Mouse (Mus musculus) intestine, postnatal 0 days (tissue): ENCODE data around the gene Lcn8. TPM values are rescaled to one million over a fixed set of nuclear protein-coding genes. Genes with fewer than 3 reads are reported as not detected.

ENCODE experiments used
- ATAC-seq: fragments of 200-750 bp; cut with Nextera tagmentation; 2 replicates; pipeline ENCODE4 v1.8.0; 2017; ENCODE audit warnings: mild to moderate bottlenecking, moderate TSS enrichment, moderate library complexity
- H3K27ac ChIP-seq: fragments of 300-500 bp; sonication (generic); 2 replicates; pipeline ENCODE4 v1.5.1; 2014; ENCODE audit warnings: mild to moderate bottlenecking, low read depth, low read length, moderate library complexity
- H3K27me3 ChIP-seq: fragments of 300-500 bp; sonication (generic); replicated peaks from 2 replicates; pipeline ENCODE4 v1.6.1; 2014; ENCODE audit warnings: low read length, mixed read lengths; ENCODE audit not compliant: control insufficient read depth, insufficient read depth
- H3K36me3 ChIP-seq: fragments of 300-500 bp; sonication (generic); 2 replicates; pipeline ENCODE4 v1.6.1; 2014; ENCODE audit warnings: mild to moderate bottlenecking, moderate library complexity; ENCODE audit not compliant: control insufficient read depth, insufficient read depth
- H3K4me1 ChIP-seq: fragments of 300-500 bp; sonication (generic); replicated peaks from 2 replicates; pipeline ENCODE4 v1.6.1; 2014; ENCODE audit warnings: antibody characterized with exemption, low read length, mixed read lengths; ENCODE audit not compliant: control insufficient read depth, insufficient read depth
- H3K4me2 ChIP-seq: fragments of 300-500 bp; sonication (generic); replicated peaks from 2 replicates; pipeline ENCODE4 v1.6.1; 2014; ENCODE audit warnings: low read depth, mild to moderate bottlenecking, moderate library complexity
- H3K4me3 ChIP-seq: fragments of 300-500 bp; sonication (generic); 2 replicates; pipeline ENCODE4 v1.5.1; 2014; ENCODE audit warnings: low read depth, low read length
- H3K9ac ChIP-seq: fragments of 300-500 bp; sonication (generic); 2 replicates; pipeline ENCODE4 v1.6.1; 2014; ENCODE audit warnings: mild to moderate bottlenecking, low read depth, low read length
- H3K9me3 ChIP-seq: fragments of 300-500 bp; sonication (generic); 2 replicates; pipeline ENCODE4 v1.6.1; 2016; ENCODE audit warnings: mixed run types; ENCODE audit not compliant: control insufficient read depth
- CTCF ChIP-seq: sonication (generic); IDR thresholded peaks from 2 replicates; pipeline ENCODE4 v1.5.1; 2016; ENCODE audit warnings: low read depth, mild to moderate bottlenecking, control low read depth, antibody characterized with exemption, moderate library complexity
- WGBS: fragments of 180-500 bp; shearing (Covaris S2); extraction: QIAGEN DNeasy Blood & Tissue Kit; methylation state at CpG from one replicate; pipeline ENCODE4 v1.1.7; 2014; 5-methylcytosine and 5-hydroxymethylcytosine counted together
- polyA plus RNA-seq: library from polyadenylated mRNA; unstranded; fragments of >200 nt; fragmentation: Nextera tagmentation; extraction: Ambion mirVana; gene quantifications from 2 replicates; pipeline ENCODE4 v1.2.1, GENCODE M21; 2015

The Lcn8 gene
- not detected in 2 replicates for polyA plus RNA-seq

DNA sequence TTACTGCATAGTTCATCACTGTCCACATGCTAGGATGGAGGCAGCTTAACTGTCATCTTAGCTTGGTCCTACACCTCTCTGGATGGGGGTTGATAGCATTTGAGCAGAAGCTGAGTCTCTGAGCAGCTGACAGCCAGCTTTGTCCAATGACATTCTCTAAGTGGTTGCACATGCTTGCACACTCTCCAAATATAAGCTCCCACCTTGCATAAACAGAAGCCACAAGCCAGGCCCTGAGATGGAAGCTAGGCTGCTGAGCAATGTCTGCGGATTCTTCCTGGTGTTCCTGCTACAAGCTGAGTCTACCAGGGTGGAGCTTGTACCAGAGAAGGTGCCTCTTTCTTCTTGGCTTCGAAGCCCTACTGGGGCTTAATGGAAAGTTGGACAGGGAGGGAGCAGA is at the start of gene Lcn8:
Gene Lcn8 (plus strand): TSS at position 219 of the 400 bp plus-strand sequence.
- no peaks in the 10 kb centered on the region for H3K36me3 ChIP-seq
- no peak within 1 kb of the TSS for H3K9ac ChIP-seq
- WGBS: 77% methylated on average over 2 of the region's 2 CpGs
- H3K4me1 ChIP-seq: no peaks in the 10 kb centered on the region
- H3K27ac ChIP-seq: no peak within 1 kb of the TSS
- no peak for TF ChIP-seq CTCF
- no peak for ATAC-seq
- H3K4me3 ChIP-seq: no peak within 1 kb of the TSS
- H3K4me2 ChIP-seq: no peak within 1 kb of the TSS
- no peaks in the 10 kb centered on the region for H3K9me3 ChIP-seq
- no peaks in the 10 kb centered on the region for H3K27me3 ChIP-seq

DNA sequence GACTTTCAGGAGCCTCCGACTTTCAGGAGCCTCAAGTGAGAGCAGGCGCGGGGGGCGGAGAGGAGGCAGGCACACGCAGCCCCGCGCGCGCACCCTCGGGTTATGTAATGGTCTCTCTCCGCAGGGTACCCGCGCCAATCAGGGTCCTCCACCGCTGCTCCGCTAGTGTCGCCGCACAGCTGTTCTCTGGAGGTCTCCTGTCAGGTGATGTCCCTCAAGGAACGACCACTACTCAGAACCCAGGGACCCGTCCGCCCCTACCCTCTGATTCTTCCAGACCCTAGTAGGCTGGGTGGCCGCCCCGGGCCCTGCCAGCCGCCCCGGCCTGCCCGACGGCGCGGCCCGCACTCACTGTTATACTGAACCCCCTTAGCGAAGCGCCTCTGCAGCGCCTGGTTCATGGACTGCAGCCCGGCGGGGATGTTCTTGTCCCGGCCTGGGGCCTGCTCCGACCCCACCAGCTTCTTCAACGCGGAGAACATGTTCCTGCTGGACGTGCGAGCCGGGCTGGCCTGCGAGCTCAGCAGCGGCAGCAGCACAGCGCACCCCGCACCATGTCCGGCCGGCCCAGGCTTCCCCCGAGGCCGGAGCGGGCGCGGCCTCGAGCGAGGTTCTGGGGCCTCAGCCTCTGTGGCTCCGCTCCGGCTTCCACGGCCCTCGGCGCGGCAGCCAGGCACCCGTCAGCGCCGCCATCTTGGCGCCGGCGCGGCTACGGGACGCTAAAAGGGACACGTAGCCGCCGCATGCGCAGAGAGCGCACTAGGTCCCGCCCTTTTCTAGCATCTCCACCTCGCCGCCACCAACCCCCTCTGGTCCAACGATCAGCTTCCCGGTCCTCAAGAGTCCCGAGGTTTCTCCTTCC is 44.9 kb upstream of the Lcn8 start, which contains the start of gene Rabl6:
Gene Rabl6 (minus strand): TSS at position 761 of the 862 bp plus-strand sequence.
- Histone ChIP-seq H3K4me2 (peak within 1 kb of the TSS; percentile 90), H3K27me3 (no peaks in the 10 kb centered on the region), H3K9me3 (no peaks in the 10 kb centered on the region), H3K4me3 (peak within 1 kb of the TSS; percentile 96), H3K9ac (peak within 1 kb of the TSS; percentile 96), H3K4me1 (peaks cover 10% of the 10 kb centered on the region; the same call in 1 of the 2 replicates), H3K27ac (peak within 1 kb of the TSS; percentile 87), H3K36me3 (peaks cover 1% of the 10 kb centered on the region; the same call in 1 of the 2 replicates)
- WGBS: under 1% methylated on average over 70 of the region's 80 CpGs
- peak; percentile 88 for ATAC-seq
- TF ChIP-seq CTCF: no peak

DNA sequence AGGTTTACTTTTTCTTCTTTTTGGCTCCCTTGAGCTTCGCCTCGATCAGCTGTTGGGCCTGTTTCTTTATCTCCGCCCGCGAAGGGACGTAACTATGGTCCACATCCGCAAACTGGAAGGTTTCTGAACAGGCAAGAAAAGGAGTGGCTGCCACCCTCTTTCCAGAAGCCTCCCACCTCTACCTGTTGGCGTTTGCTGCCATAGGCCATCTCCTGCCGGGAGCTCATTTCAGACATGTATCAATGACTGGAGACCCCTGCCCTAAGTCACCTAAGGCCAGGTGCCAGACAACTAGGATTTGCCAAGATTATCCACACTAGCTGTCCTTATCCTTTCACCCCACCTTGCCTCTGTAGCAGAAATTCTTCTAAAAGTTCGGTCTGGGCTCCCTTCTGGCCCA is 44.2 kb upstream of the Lcn8 start:
- no peaks in the 10 kb centered on the region for H3K9me3 ChIP-seq
- H3K27ac ChIP-seq: no peak overlapping the region
- no peaks in the 10 kb centered on the region for H3K36me3 ChIP-seq
- ATAC-seq: no peak; the same call in 1 of the 2 replicates
- H3K4me1 ChIP-seq: peaks cover 10% of the 10 kb centered on the region; the same call in 1 of the 2 replicates
- peak overlapping the region; percentile 90 for H3K4me2 ChIP-seq
- peak overlapping the region; percentile 96; the same call in 1 of the 2 replicates for H3K4me3 ChIP-seq
- WGBS: 44% methylated on average over 10 of the region's 10 CpGs
- no peak for TF ChIP-seq CTCF
- H3K9ac ChIP-seq: no peak overlapping the region
- no peaks in the 10 kb centered on the region for H3K27me3 ChIP-seq

DNA sequence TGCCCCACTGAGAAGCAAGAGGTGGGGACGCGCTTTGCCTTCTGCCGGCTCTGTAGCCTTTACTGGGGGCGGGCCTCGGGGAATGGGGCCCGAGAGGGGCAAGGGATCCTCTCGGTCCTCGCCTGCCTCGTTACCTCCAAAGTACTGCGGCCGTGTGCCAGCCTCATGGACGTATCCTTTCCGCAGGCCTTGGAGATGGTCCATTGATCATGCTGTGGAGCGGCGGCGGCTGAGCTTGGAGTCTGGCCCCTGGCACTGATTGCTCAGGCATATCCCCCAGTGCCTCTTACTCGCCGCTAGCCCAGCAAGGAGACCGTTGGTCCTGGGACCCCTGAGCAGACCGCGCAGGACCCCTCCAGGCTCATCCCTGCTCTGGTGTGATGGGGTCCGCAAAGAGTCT is 36.5 kb upstream of the Lcn8 start:
- H3K9me3 ChIP-seq: no peaks in the 10 kb centered on the region
- no peak for ATAC-seq
- peak overlapping the region; percentile 20 for H3K4me3 ChIP-seq
- 19% methylated on average over 19 of the region's 22 CpGs for WGBS
- H3K27ac ChIP-seq: no peak overlapping the region
- TF ChIP-seq CTCF: no peak
- H3K27me3 ChIP-seq: peaks cover 14% of the 10 kb centered on the region; the same call in 1 of the 2 replicates
- no peaks in the 10 kb centered on the region; the same call in 1 of the 2 replicates for H3K36me3 ChIP-seq
- H3K4me2 ChIP-seq: peak overlapping the region; percentile 54
- no peak overlapping the region for H3K9ac ChIP-seq
- no peaks in the 10 kb centered on the region for H3K4me1 ChIP-seq

DNA sequence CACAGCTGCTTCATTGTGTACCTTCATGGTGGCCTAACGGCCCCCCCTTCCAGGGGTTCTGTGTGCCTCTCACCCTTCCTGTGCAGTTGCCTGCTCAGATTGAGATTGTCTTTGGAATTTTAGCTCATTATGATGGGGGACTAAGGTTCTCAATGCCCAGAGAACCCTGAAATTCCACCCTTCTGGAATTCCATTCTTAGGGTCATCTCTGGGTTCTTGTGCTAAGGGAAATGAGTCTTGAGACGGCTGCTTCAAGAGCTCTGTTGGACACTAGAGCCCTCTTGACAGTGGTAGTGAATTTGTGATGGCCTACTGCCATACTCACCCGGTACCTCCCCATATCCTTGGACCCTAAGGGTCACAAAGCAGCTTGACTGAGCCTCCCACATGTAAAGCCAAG is 35.3 kb upstream of the Lcn8 start, which contains the start of gene Ccdc183:
Gene Ccdc183 (minus strand): TSS at position 101 of the 400 bp plus-strand sequence.
- no peak for ATAC-seq
- no peak within 1 kb of the TSS for H3K9ac ChIP-seq
- H3K9me3 ChIP-seq: no peaks in the 10 kb centered on the region
- WGBS: 74% methylated on average over 3 of the region's 3 CpGs
- H3K4me3 ChIP-seq: no peak within 1 kb of the TSS
- H3K36me3 ChIP-seq: no peaks in the 10 kb centered on the region; the same call in 1 of the 2 replicates
- H3K4me1 ChIP-seq: no peaks in the 10 kb centered on the region
- H3K27me3 ChIP-seq: peaks cover 14% of the 10 kb centered on the region; the same call in 1 of the 2 replicates
- H3K27ac ChIP-seq: no peak within 1 kb of the TSS
- no peak for TF ChIP-seq CTCF
- H3K4me2 ChIP-seq: no peak within 1 kb of the TSS

DNA sequence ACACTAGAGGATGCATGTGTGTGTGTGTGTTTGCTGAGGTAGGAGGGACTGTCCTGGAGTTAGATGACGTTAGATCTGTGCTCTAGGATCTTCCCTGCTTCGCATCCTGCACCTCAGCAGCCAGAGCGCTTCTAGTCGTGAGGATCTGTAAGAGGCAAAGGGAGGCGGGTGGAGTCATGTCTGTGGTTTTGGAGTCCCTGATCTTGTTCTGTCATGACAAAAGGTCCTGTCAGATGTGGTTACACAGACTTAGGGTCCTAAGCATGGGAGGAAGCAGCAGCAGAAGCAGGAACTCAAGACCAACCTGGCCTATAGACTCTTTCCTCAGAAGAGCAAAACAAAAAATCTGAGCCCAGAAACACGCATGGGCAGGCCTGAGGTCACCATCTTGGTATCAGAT is 32.5 kb upstream of the Lcn8 start:
- no peak overlapping the region for H3K4me2 ChIP-seq
- H3K36me3 ChIP-seq: no peaks in the 10 kb centered on the region; the same call in 1 of the 2 replicates
- WGBS: 84% methylated on average over 6 of the region's 6 CpGs
- TF ChIP-seq CTCF: no peak
- no peaks in the 10 kb centered on the region for H3K4me1 ChIP-seq
- no peak for ATAC-seq
- H3K9me3 ChIP-seq: no peaks in the 10 kb centered on the region
- peaks cover 14% of the 10 kb centered on the region; the same call in 1 of the 2 replicates for H3K27me3 ChIP-seq
- no peak overlapping the region for H3K9ac ChIP-seq
- no peak overlapping the region for H3K4me3 ChIP-seq
- no peak overlapping the region for H3K27ac ChIP-seq
